In genomic region chr3:96547389-96547960, GRCm38 (mm10) we compare ENCODE assay signal across 7 mouse cellular contexts. TPM values are rescaled to one million over a fixed set of nuclear protein-coding genes. Genes with fewer than 3 reads are reported as not detected.
DNase-seq lines count a peak whose midpoint lies in the region; ATAC-seq and TF ChIP-seq lines count a peak whose summit lies in the region.

No protein-coding gene starts in this region.

- no peaks in the 10 kb centered on the region for H3K9me3 ChIP-seq in hindbrain, postnatal 0 days (ENCODE audit: low read length)
- peaks cover 3% of the 10 kb centered on the region for H3K9me3 ChIP-seq in megakaryocyte, embryonic 14.5 days

- no peaks in the 10 kb centered on the region for H3K36me3 ChIP-seq in hindbrain, postnatal 0 days (ENCODE audit: insufficient read depth, low read length)
- H3K36me3 ChIP-seq in megakaryocyte, embryonic 14.5 days (replicated peaks; ENCODE audit: low read length) = no peaks in the 10 kb centered on the region

- no peaks in the 10 kb centered on the region for H3K27me3 ChIP-seq in hindbrain, postnatal 0 days (ENCODE audit: insufficient read depth, low read length)
- H3K27me3 ChIP-seq in megakaryocyte, embryonic 14.5 days (replicated peaks) = peaks cover 22% of the 10 kb centered on the region

- peak; percentile 67 for ATAC-seq in activated CD4-positive, CD25-positive, alpha-beta regulatory T cell, adult 4 months
- ATAC-seq in hindbrain, postnatal 0 days = peak; percentile 71

- no peak overlapping the region for H3K9ac ChIP-seq in hindbrain, postnatal 0 days (replicated peaks; ENCODE audit: low read length)

- no peak overlapping the region for H3K27ac ChIP-seq in hindbrain, postnatal 0 days

- peak; percentile 91 to 93 for DNase-seq in cerebellum, postnatal 14 days
- peak; percentile 72 to 80 for DNase-seq in frontal cortex, postnatal 25 days (ENCODE audit: low spot score in 2 of 2)
- peak; percentile 78 for DNase-seq in hindbrain, postnatal 0 days (ENCODE audit: low spot score)
- DNase-seq in left cerebral cortex, adult 8-10 months (ENCODE audit: low spot score in 2 of 2) = peak; percentile 47 to 86
- peak; percentile 42 to 47 for DNase-seq in right cerebral cortex, postnatal 36 days (ENCODE audit: low spot score in 2 of 2)

- no peak overlapping the region for H3K4me3 ChIP-seq in hindbrain, postnatal 0 days (ENCODE audit: low read length)
- H3K4me3 ChIP-seq in megakaryocyte, embryonic 14.5 days (replicated peaks) = peak overlapping the region; percentile 71

- peak; percentile 83 for TF ChIP-seq CTCF in hindbrain, postnatal 0 days (IDR thresholded peaks at IDR 0.05; ENCODE audit: low read depth)

- WGBS in hindbrain, postnatal 0 days = 7% methylated on average over 14 of the region's 14 CpGs

- no peaks in the 10 kb centered on the region for H3K4me1 ChIP-seq in hindbrain, postnatal 0 days (ENCODE audit: insufficient read depth, low read length)
- H3K4me1 ChIP-seq in megakaryocyte, embryonic 14.5 days = peaks cover 38% of the 10 kb centered on the region

- peak overlapping the region; percentile 40 for H3K4me2 ChIP-seq in hindbrain, postnatal 0 days (ENCODE audit: low read depth, low read length)

RNA-seq across cellular contexts. Expression of gene Txnip, which starts 10.3 kb away (rescaled TPM):
- 100 to 1,000 TPM; 276 to 326 TPM for polyA plus RNA-seq in activated CD4-positive, CD25-positive, alpha-beta regulatory T cell, adult 4 months (2017; shearing (Covaris generic))
- 192 and 222 TPM in 2 replicates for total RNA-seq in hindbrain, postnatal 0 days (2014; rRNA removed)
- 133 and 148 TPM in 2 replicates for polyA plus RNA-seq in hindbrain, postnatal 0 days (2015; fragmentation: Nextera tagmentation; extraction: Ambion mirVana)
- 10 to 100 TPM; 21.7 to 37.3 (median 26.8) TPM for total RNA-seq in left cerebral cortex, adult 8-10 months (2022)
- polyA plus RNA-seq in megakaryocyte, embryonic 14.5 days (2012; ENCODE audit: insufficient read depth, low replicate concordance) = 4.1 and 22.7 TPM in 2 replicates

RNA-seq across cellular contexts. Expression of gene Hfe2, which starts 22.5 kb away (rescaled TPM):
- polyA plus RNA-seq in activated CD4-positive, CD25-positive, alpha-beta regulatory T cell, adult 4 months (2017; shearing (Covaris generic)) = not detected
- total RNA-seq in hindbrain, postnatal 0 days (2014; rRNA removed) = 0.78 and 1.9 TPM in 2 replicates
- polyA plus RNA-seq in hindbrain, postnatal 0 days (2015; fragmentation: Nextera tagmentation; extraction: Ambion mirVana) = 2.1 and 2.5 TPM in 2 replicates
- 1 to 10 TPM; 1.4 to 2.0 (median 1.7) TPM for total RNA-seq in left cerebral cortex, adult 8-10 months (2022)
- polyA plus RNA-seq in megakaryocyte, embryonic 14.5 days (2012; ENCODE audit: insufficient read depth, low replicate concordance) = 21.2 and 30.0 TPM in 2 replicates

RNA-seq across cellular contexts. Expression of gene Gm16253, which starts 29.3 kb away (rescaled TPM):
- not detected for polyA plus RNA-seq in activated CD4-positive, CD25-positive, alpha-beta regulatory T cell, adult 4 months (2017; shearing (Covaris generic))
- not detected in 2 replicates for total RNA-seq in hindbrain, postnatal 0 days (2014; rRNA removed)
- polyA plus RNA-seq in hindbrain, postnatal 0 days (2015; fragmentation: Nextera tagmentation; extraction: Ambion mirVana) = 0.48 and 0.96 TPM in 2 replicates
- total RNA-seq in left cerebral cortex, adult 8-10 months (2022) = not detected
- polyA plus RNA-seq in megakaryocyte, embryonic 14.5 days (2012; ENCODE audit: insufficient read depth, low replicate concordance) = 0.51 TPM in 1 of 2 replicates, not detected in the other

RNA-seq across cellular contexts. Expression of gene Polr3gl, which starts 46.5 kb away (rescaled TPM):
- 10 to 100 TPM; 25.1 to 35.6 TPM for polyA plus RNA-seq in activated CD4-positive, CD25-positive, alpha-beta regulatory T cell, adult 4 months (2017; shearing (Covaris generic))
- total RNA-seq in hindbrain, postnatal 0 days (2014; rRNA removed) = 10.7 and 11.2 TPM in 2 replicates
- 31.9 and 32.9 TPM in 2 replicates for polyA plus RNA-seq in hindbrain, postnatal 0 days (2015; fragmentation: Nextera tagmentation; extraction: Ambion mirVana)
- total RNA-seq in left cerebral cortex, adult 8-10 months (2022) = 10 to 100 TPM; 22.8 to 26.6 (median 24.3) TPM
- polyA plus RNA-seq in megakaryocyte, embryonic 14.5 days (2012; ENCODE audit: insufficient read depth, low replicate concordance) = 4.6 and 15.4 TPM in 2 replicates

RNA-seq across cellular contexts. Expression of gene Ankrd34a, which starts 49.0 kb away (rescaled TPM):
- polyA plus RNA-seq in activated CD4-positive, CD25-positive, alpha-beta regulatory T cell, adult 4 months (2017; shearing (Covaris generic)) = not detected
- 26.4 and 29.6 TPM in 2 replicates for total RNA-seq in hindbrain, postnatal 0 days (2014; rRNA removed)
- 14.2 and 15.3 TPM in 2 replicates for polyA plus RNA-seq in hindbrain, postnatal 0 days (2015; fragmentation: Nextera tagmentation; extraction: Ambion mirVana)
- 10 to 100 TPM; 60.4 to 65.0 (median 61.0) TPM for total RNA-seq in left cerebral cortex, adult 8-10 months (2022)
- not detected in 2 replicates for polyA plus RNA-seq in megakaryocyte, embryonic 14.5 days (2012; ENCODE audit: insufficient read depth, low replicate concordance)
